In genomic region chr5:139411665-139412314, GRCm38 (mm10) we compare ENCODE assay signal across 23 mouse cellular contexts. TPM values are rescaled to one million over a fixed set of nuclear protein-coding genes. Genes with fewer than 3 reads are reported as not detected.
A peak's percentile ranks its signal among the peaks of the same experiment; 100 is the strongest.
DNase-seq lines count a peak whose midpoint lies in the region; ATAC-seq and TF ChIP-seq lines count a peak whose summit lies in the region.
"Had no signal": no experiment of that assay in that cellular context is flagged by ENCODE, and none has a peak within 500 bp of the region (broad histone marks: within the 10 kb centered on the region; RNA-seq: fewer than 3 reads in every experiment).

No protein-coding gene starts in this region.

- no peak for DNase-seq in kidney, adult 2 months
- DNase-seq in kidney, postnatal 10 days: peak; percentile 30
- DNase-seq in kidney, adult 8-10 months: no peak
- DNase-seq in MN1 (ENCODE audit: low spot score): peak; percentile 66
- DNase-seq in layer of hippocampus, postnatal 14 days (ENCODE audit: low spot score in 2 of 2): no peak
- DNase-seq: adrenal gland, adult 2 months; adrenal gland, postnatal 25 days; gastrocnemius, postnatal 14 days had no signal

- whole genome bisulfite sequencing in kidney, embryonic 14.5 days: 46% methylated on average over 15 of the region's 15 CpGs
- WGBS in kidney, adult 2 months: 67% methylated on average over 15 of the region's 15 CpGs

- H3K9ac ChIP-seq in kidney, embryonic 14.5 days (ENCODE audit: low read depth, low read length): no peak overlapping the region
- H3K9ac ChIP-seq: embryonic facial prominence, embryonic 13.5 days; forebrain, embryonic 12.5 days; heart, embryonic 12.5 days had no signal

- no peaks in the 10 kb centered on the region for H3K36me3 ChIP-seq in kidney, embryonic 14.5 days (ENCODE audit: control insufficient read depth, insufficient read depth, low read length)
- no peaks in the 10 kb centered on the region for H3K36me3 ChIP-seq in kidney, adult 2 months (ENCODE audit: control insufficient read depth, insufficient read depth, low read length)
- H3K36me3 ChIP-seq in megakaryocyte, embryonic 14.5 days (replicated peaks; ENCODE audit: low read length): peaks cover 78% of the 10 kb centered on the region
- H3K36me3 ChIP-seq: forebrain, embryonic 12.5 days; heart, embryonic 12.5 days had no signal

- H3K27ac ChIP-seq in kidney, embryonic 14.5 days (ENCODE audit: low read depth, low read length): no peak overlapping the region
- no peak overlapping the region for H3K27ac ChIP-seq in kidney, adult 2 months (ENCODE audit: insufficient read depth, low read depth, low read length)
- H3K27ac ChIP-seq: embryonic facial prominence, embryonic 13.5 days; forebrain, embryonic 12.5 days had no signal

- no peak for TF ChIP-seq POLR2A in kidney, adult 2 months (IDR thresholded peaks at IDR 0.05; ENCODE audit: low read depth, low read length)

- peaks cover 28% of the 10 kb centered on the region; the same call in 1 of the 2 replicates for H3K4me1 ChIP-seq in kidney, embryonic 14.5 days (ENCODE audit: control insufficient read depth, insufficient read depth, low read length)
- 0 out of 2 replicates have a peak, but pooled peaks cover 4% of the 10 kb centered on the region for H3K4me1 ChIP-seq in kidney, adult 2 months (ENCODE audit: control insufficient read depth, insufficient read depth, low read length)
- H3K4me1 ChIP-seq in megakaryocyte, embryonic 14.5 days: peaks cover 74% of the 10 kb centered on the region
- H3K4me1 ChIP-seq: forebrain, embryonic 12.5 days had no signal

- H3K4me3 ChIP-seq in kidney, embryonic 14.5 days (ENCODE audit: low read length): no peak overlapping the region
- no peak overlapping the region for H3K4me3 ChIP-seq in kidney, adult 2 months (ENCODE audit: insufficient read depth, low read depth, low read length)
- peak overlapping the region; percentile 35 for H3K4me3 ChIP-seq in megakaryocyte, embryonic 14.5 days (replicated peaks)
- H3K4me3 ChIP-seq: embryonic facial prominence, embryonic 13.5 days; forebrain, embryonic 12.5 days; heart, embryonic 12.5 days had no signal

- TF ChIP-seq CTCF in kidney, adult 2 months (conservative IDR thresholded peaks at IDR 0.05; ENCODE audit: insufficient read depth, insufficient read length, low read depth, low read length): no peak

- H3K4me2 ChIP-seq in kidney, embryonic 14.5 days (replicated peaks; ENCODE audit: low read depth, low read length): no peak overlapping the region
- H3K4me2 ChIP-seq: embryonic facial prominence, embryonic 13.5 days; forebrain, embryonic 12.5 days; heart, embryonic 12.5 days had no signal

- no peaks in the 10 kb centered on the region for H3K9me3 ChIP-seq in kidney, embryonic 14.5 days (ENCODE audit: control insufficient read depth, low read length)
- no peaks in the 10 kb centered on the region; the same call in 1 of the 2 replicates for H3K9me3 ChIP-seq in megakaryocyte, embryonic 14.5 days
- H3K9me3 ChIP-seq: embryonic facial prominence, embryonic 13.5 days; forebrain, embryonic 12.5 days; heart, embryonic 12.5 days had no signal

- no peaks in the 10 kb centered on the region for H3K27me3 ChIP-seq in kidney, embryonic 14.5 days (ENCODE audit: control insufficient read depth, insufficient read depth, low read length)
- no peaks in the 10 kb centered on the region for H3K27me3 ChIP-seq in kidney, adult 2 months (replicated peaks; ENCODE audit: control insufficient read depth, insufficient read depth, low read length)
- H3K27me3 ChIP-seq in megakaryocyte, embryonic 14.5 days (replicated peaks): no peaks in the 10 kb centered on the region
- H3K27me3 ChIP-seq: CH12.LX; embryonic facial prominence, embryonic 13.5 days; forebrain, embryonic 12.5 days had no signal

- ATAC-seq in kidney, embryonic 14.5 days (ENCODE audit: low FRiP score, low TSS enrichment): peak; percentile 21; the same call in 1 of the 2 replicates
- ATAC-seq in megakaryocyte, adult 5-6 weeks (ENCODE audit: poor library complexity, severe bottlenecking): no peak
- ATAC-seq: forebrain, embryonic 16.5 days had no signal

RNA-seq across cellular contexts. Expression of gene C130050O18Rik, which starts 6.7 kb away (rescaled TPM):
- polyA plus RNA-seq in kidney, embryonic 14.5 days (2014; fragmentation: Nextera tagmentation; extraction: Ambion mirVana): 0.47 and 0.77 TPM in 2 replicates
- polyA plus RNA-seq in kidney, adult 2 months (2012; rRNA removed): 3.0 and 4.3 TPM in 2 replicates
- 1.8 TPM in 1 of 2 replicates, not detected in the other for polyA plus RNA-seq in megakaryocyte, embryonic 14.5 days (2012; ENCODE audit: insufficient read depth, low replicate concordance)
- 18.3 and 19.9 TPM in 2 replicates for total RNA-seq in megakaryocyte, adult 5-6 weeks (2015)
- total RNA-seq in megakaryocyte, adult 5-6 weeks (2017): 16.6 and 19.7 TPM in 2 replicates
- under 1 TPM; 0.17 to 0.21 TPM for total RNA-seq in layer of hippocampus, postnatal 14 days (2021)
- total RNA-seq: CH12.LX had no signal

RNA-seq across cellular contexts. Expression of gene Gper1, which starts 11.2 kb away (rescaled TPM):
- 2.6 and 3.4 TPM in 2 replicates for polyA plus RNA-seq in kidney, embryonic 14.5 days (2014; fragmentation: Nextera tagmentation; extraction: Ambion mirVana)
- 2.7 and 3.8 TPM in 2 replicates for polyA plus RNA-seq in kidney, adult 2 months (2012; rRNA removed)
- not detected in 2 replicates for polyA plus RNA-seq in megakaryocyte, embryonic 14.5 days (2012; ENCODE audit: insufficient read depth, low replicate concordance)
- 0.07 TPM in 1 of 2 replicates, not detected in the other for total RNA-seq in megakaryocyte, adult 5-6 weeks (2015)
- 0.22 TPM in 1 of 2 replicates, not detected in the other for total RNA-seq in megakaryocyte, adult 5-6 weeks (2017)
- 1 to 10 TPM; 3.0 to 3.5 TPM for total RNA-seq in layer of hippocampus, postnatal 14 days (2021)

RNA-seq across cellular contexts. Expression of gene Gpr146, which starts 34.3 kb away (rescaled TPM):
- 2.7 and 3.1 TPM in 2 replicates for polyA plus RNA-seq in kidney, embryonic 14.5 days (2014; fragmentation: Nextera tagmentation; extraction: Ambion mirVana)
- polyA plus RNA-seq in kidney, adult 2 months (2012; rRNA removed): 39.1 and 43.0 TPM in 2 replicates
- polyA plus RNA-seq in megakaryocyte, embryonic 14.5 days (2012; ENCODE audit: insufficient read depth, low replicate concordance): 54.8 and 69.9 TPM in 2 replicates
- 9.8 and 13.1 TPM in 2 replicates for total RNA-seq in megakaryocyte, adult 5-6 weeks (2015)
- total RNA-seq in megakaryocyte, adult 5-6 weeks (2017): 9.6 and 14.8 TPM in 2 replicates
- total RNA-seq in layer of hippocampus, postnatal 14 days (2021): 10 to 100 TPM; 10.1 to 11.8 TPM

RNA-seq across cellular contexts. Expression of gene 3110082I17Rik, which starts 48.5 kb away (rescaled TPM):
- polyA plus RNA-seq in kidney, embryonic 14.5 days (2014; fragmentation: Nextera tagmentation; extraction: Ambion mirVana): 31.6 and 40.6 TPM in 2 replicates
- 4.8 and 6.0 TPM in 2 replicates for polyA plus RNA-seq in kidney, adult 2 months (2012; rRNA removed)
- 23.2 and 41.2 TPM in 2 replicates for polyA plus RNA-seq in megakaryocyte, embryonic 14.5 days (2012; ENCODE audit: insufficient read depth, low replicate concordance)
- total RNA-seq in megakaryocyte, adult 5-6 weeks (2015): 12.4 and 15.8 TPM in 2 replicates
- 10.8 and 11.4 TPM in 2 replicates for total RNA-seq in megakaryocyte, adult 5-6 weeks (2017)
- 10 to 100 TPM; 14.6 to 14.7 TPM for total RNA-seq in layer of hippocampus, postnatal 14 days (2021)

RNA-seq across cellular contexts. Expression of gene Cyp2w1, which starts 59.4 kb away (rescaled TPM):
- not detected in 2 replicates for polyA plus RNA-seq in kidney, embryonic 14.5 days (2014; fragmentation: Nextera tagmentation; extraction: Ambion mirVana)
- polyA plus RNA-seq in kidney, adult 2 months (2012; rRNA removed): not detected in 2 replicates
- not detected in 2 replicates for polyA plus RNA-seq in megakaryocyte, embryonic 14.5 days (2012; ENCODE audit: insufficient read depth, low replicate concordance)
- not detected in 2 replicates for total RNA-seq in megakaryocyte, adult 5-6 weeks (2015)
- not detected in 2 replicates for total RNA-seq in megakaryocyte, adult 5-6 weeks (2017)
- total RNA-seq in layer of hippocampus, postnatal 14 days (2021): not detected
- total RNA-seq: adrenal gland, adult 2 months; adrenal gland, postnatal 25 days; CH12.LX; gastrocnemius, adult 18-20 months; gastrocnemius, postnatal 14 days; heart, adult 8-10 months; heart, postnatal 25 days had no signal
- polyA plus RNA-seq: adrenal gland, adult 2 months; forebrain, embryonic 16.5 days; frontal cortex, adult 2 months; gonadal fat pad, adult 2 months; heart, embryonic 12.5 days; heart, embryonic 16.5 days; hindbrain, embryonic 11.5 days had no signal

Comparison
In these comparisons a context has a peak if more than half of its experiments do, and no peak if none do; other contexts are left out.
1. DNase-seq: peak in kidney, postnatal 10 days (single experiment) and MN1 (single experiment); none in kidney, adult 2 months (single experiment), kidney, adult 8-10 months (0 of 2) and layer of hippocampus, postnatal 14 days (0 of 2).